Mouse (Mus musculus): ENCODE measurements around the gene Taf12. TPM values are rescaled to one million over a fixed set of nuclear protein-coding genes. Genes with fewer than 3 reads are reported as not detected.

Gene Taf12
- polyA plus RNA-seq, 1 experiment from 2014 or later = 23.9 TPM

DNA sequence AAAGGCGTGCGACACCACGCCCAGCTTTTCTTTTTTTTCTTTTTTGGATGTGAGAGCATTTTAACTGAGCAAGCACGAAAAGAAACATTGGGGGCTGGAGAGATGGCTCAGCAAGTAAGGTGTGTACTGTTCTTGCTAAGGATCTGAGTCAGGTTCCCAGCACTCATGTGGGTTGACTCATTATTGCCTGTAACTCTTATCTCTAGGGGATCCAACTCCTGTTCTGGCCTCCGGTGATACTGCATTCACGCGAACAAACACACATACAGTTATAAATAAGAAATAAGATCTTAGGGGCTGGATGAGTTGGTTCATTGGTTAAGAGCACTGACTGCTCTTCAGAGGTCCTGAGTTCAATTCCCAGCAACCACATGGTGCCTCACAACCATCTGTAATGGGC lies 10.9 kb upstream of the Taf12 start:
- H3K27me3 ChIP-seq (ENCODE audit: control insufficient read depth, insufficient read depth, low read length) = no peaks in the 10 kb centered on the region
- no peaks in the 10 kb centered on the region for H3K36me3 ChIP-seq (ENCODE audit: control insufficient read depth, insufficient read depth, low read length)
- ATAC-seq (ENCODE audit: low FRiP score, low TSS enrichment) (no peak), DNase-seq (ENCODE audit: low spot score) (no peak)
- no peak overlapping the region for H3K9ac ChIP-seq (ENCODE audit: low read length)
- WGBS = 89% methylated on average over 7 of the region's 7 CpGs
- no peak overlapping the region for H3K27ac ChIP-seq (replicated peaks)
- no peak overlapping the region for H3K4me2 ChIP-seq (replicated peaks; ENCODE audit: low read depth)
- no peak overlapping the region for H3K4me3 ChIP-seq (ENCODE audit: low read depth, low read length)
- no peaks in the 10 kb centered on the region for H3K9me3 ChIP-seq (ENCODE audit: control insufficient read depth, low read length)
- no peak for TF ChIP-seq CTCF (IDR thresholded peaks at IDR 0.05; ENCODE audit: low read depth)
- H3K4me1 ChIP-seq (replicated peaks; ENCODE audit: control insufficient read depth, insufficient read depth) = no peaks in the 10 kb centered on the region

DNA sequence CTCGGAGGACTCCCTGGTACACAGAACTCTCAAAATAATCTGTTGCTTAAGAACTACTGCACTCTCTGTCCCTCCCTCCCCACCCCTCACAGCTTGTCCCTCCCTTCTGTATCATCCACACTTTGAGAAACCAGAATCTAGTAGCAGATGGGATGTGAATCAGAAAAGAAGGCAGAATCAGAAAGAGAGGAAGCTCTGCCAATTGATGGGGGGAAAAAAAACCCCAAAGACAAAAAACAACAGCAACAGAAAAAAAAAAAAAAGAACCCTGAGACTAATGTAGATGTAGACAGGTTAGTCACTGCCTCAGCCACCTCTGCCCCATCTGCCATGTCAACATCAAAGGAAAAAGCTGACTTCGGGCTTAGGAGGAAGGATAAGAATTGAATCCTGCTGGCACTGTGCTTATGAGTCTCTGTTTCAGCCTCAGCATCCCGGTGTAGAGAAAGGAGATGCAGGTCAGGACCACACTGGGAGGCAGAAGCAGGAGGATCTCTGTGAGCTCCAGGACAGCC lies 7.3 kb upstream of the Taf12 start:
- H3K9me3 ChIP-seq (ENCODE audit: control insufficient read depth, low read length) = no peaks in the 10 kb centered on the region
- H3K27me3 ChIP-seq (ENCODE audit: control insufficient read depth, insufficient read depth, low read length) = no peaks in the 10 kb centered on the region
- H3K4me2 ChIP-seq (replicated peaks; ENCODE audit: low read depth) = no peak overlapping the region
- no peaks in the 10 kb centered on the region for H3K4me1 ChIP-seq (replicated peaks; ENCODE audit: control insufficient read depth, insufficient read depth)
- TF ChIP-seq EP300 (optimal IDR thresholded peaks at IDR 0.05) (no peak), CTCF (IDR thresholded peaks at IDR 0.05; ENCODE audit: low read depth) (no peak)
- 63% methylated on average over 3 of the region's 3 CpGs for WGBS
- no peak overlapping the region for H3K27ac ChIP-seq (replicated peaks)
- no peak for DNase-seq (ENCODE audit: low spot score)
- no peak overlapping the region for H3K4me3 ChIP-seq (ENCODE audit: low read depth, low read length)
- no peaks in the 10 kb centered on the region for H3K36me3 ChIP-seq (ENCODE audit: control insufficient read depth, insufficient read depth, low read length)
- no peak overlapping the region for H3K9ac ChIP-seq (ENCODE audit: low read length)
- no peak for ATAC-seq (ENCODE audit: low FRiP score, low TSS enrichment)

DNA sequence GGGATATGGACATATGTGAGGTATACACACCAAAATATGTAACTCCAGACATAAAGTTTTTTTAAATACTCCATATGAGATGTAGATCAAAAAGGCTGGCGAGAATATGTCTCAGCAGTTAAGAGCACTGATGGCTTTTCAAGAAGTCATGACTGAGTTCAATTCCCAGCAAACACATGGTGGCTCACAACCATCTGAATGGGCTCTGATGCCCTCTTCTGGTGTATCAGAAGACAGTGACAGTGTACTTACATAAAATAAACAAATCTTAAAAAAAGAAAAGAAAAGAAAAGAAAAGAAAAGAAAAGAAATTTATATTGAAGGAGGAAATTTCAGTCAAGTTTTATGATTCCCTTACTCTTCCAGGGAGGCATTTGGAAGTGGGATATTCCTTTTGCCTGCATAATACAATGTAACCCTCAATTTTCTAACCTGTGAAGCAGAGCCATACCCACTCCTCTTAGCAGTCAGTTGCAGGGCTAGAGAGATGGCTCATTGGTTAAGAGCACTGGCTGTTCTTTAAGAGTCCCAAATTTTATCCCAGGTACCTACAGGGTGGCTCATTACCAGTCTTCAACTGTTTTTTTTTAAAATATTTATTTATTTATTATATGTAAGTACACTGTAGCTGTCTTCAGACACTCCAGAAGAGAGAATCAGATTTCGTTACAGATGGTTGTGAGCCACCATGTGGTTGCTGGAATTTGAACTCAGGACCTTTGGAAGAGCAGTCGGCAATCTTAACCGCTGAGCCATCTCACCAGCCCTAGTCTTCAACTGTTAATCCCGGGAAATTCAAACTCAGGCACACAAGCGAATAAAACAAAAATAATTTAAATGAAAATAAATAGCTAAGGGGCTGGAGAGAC lies 5.1 kb upstream of the Taf12 start:
- Histone ChIP-seq H3K9me3 (ENCODE audit: control insufficient read depth, low read length) (no peaks in the 10 kb centered on the region), H3K9ac (ENCODE audit: low read length) (no peak overlapping the region), H3K36me3 (ENCODE audit: control insufficient read depth, insufficient read depth, low read length) (no peaks in the 10 kb centered on the region), H3K27me3 (ENCODE audit: control insufficient read depth, insufficient read depth, low read length) (no peaks in the 10 kb centered on the region), H3K4me3 (ENCODE audit: low read depth, low read length) (no peak overlapping the region), H3K4me2 (replicated peaks; ENCODE audit: low read depth) (no peak overlapping the region), H3K4me1 (replicated peaks; ENCODE audit: control insufficient read depth, insufficient read depth) (0 out of 2 replicates have a peak, but pooled peaks cover 2% of the 10 kb centered on the region), H3K27ac (replicated peaks) (peak overlapping the region; percentile 97)
- no peak for DNase-seq (ENCODE audit: low spot score)
- ATAC-seq (ENCODE audit: low FRiP score, low TSS enrichment) = no peak
- 6% methylated on average over 6 of the region's 6 CpGs for WGBS
- TF ChIP-seq EP300 (optimal IDR thresholded peaks at IDR 0.05) (no peak), CTCF (IDR thresholded peaks at IDR 0.05; ENCODE audit: low read depth) (peak; percentile 69)

DNA sequence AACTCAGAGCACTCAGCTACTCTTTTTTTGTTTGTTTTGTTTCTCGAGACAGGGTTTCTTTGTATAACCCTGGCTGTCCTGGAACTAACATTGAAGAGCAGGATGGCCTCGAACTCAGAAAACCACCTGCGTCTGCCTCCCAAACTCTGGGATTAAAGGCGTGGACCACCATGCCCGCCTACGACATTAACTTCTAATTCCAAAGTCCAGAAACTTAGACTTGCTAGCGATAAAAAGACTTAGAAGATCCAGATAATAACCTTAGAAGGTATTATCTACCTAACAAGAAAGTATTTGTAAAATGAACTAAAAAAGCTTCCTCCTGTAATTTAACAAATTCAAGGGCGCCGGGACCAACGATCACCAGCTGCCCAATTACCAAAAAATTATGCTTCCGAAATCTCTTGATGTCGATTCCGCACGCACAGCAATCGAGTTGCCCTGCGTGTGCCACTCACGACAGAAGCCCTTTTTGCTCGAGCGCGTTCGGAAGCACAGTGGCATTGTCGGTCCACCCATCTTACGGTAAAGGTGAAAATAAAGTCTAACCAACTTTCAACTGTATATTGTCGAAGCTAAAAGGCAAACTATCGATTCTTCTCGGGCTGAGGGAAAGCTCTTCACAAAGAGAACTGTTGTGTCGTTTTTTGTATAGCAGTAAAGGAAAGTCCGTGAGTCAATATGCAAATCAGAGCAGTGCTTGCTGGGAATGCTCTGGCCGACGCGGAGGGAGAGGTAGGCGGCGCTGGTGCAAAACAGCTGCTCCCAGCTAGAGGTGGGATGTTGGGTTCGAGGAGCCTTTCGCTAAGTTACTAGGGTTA lies 4.2 kb upstream of the Taf12 start:
- H3K27ac ChIP-seq (replicated peaks) = peak overlapping the region; percentile 97
- WGBS = under 1% methylated on average over 35 of the region's 35 CpGs
- 0 out of 2 replicates have a peak, but pooled peaks cover 2% of the 10 kb centered on the region for H3K4me1 ChIP-seq (replicated peaks; ENCODE audit: control insufficient read depth, insufficient read depth)
- no peaks in the 10 kb centered on the region for H3K36me3 ChIP-seq (ENCODE audit: control insufficient read depth, insufficient read depth, low read length)
- H3K4me3 ChIP-seq (ENCODE audit: low read depth, low read length) = peak overlapping the region; percentile 33
- no peaks in the 10 kb centered on the region for H3K9me3 ChIP-seq (ENCODE audit: control insufficient read depth, low read length)
- TF ChIP-seq CTCF (IDR thresholded peaks at IDR 0.05; ENCODE audit: low read depth) = peak; percentile 74
- peak; percentile 93 for TF ChIP-seq EP300 (optimal IDR thresholded peaks at IDR 0.05)
- H3K9ac ChIP-seq (ENCODE audit: low read length) = peak overlapping the region; percentile 72
- DNase-seq (ENCODE audit: low spot score) = peak; percentile 87
- H3K27me3 ChIP-seq (ENCODE audit: control insufficient read depth, insufficient read depth, low read length) = no peaks in the 10 kb centered on the region
- ATAC-seq (ENCODE audit: low FRiP score, low TSS enrichment) = peak; percentile 79
- peak overlapping the region; percentile 60 for H3K4me2 ChIP-seq (replicated peaks; ENCODE audit: low read depth)

DNA sequence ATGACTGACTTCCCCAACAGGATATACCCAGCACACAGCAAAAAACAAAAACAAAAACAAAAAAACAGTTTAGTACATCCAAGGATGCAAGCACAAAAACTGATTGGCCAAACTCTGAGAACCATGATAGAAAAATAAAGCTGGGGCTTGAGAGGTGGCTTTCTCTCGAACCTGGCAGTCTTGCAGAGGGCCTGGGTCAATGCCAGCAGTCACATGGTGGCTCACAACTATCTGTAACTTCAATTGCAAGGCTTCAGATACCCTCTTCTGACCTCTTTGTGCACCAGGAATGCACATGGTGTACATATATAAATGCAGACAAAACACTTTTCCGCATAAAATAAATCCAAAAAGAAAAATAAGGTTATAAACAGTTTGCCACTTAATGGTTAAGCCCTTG lies 1.0 kb upstream of the Taf12 start:
- Histone ChIP-seq H3K36me3 (ENCODE audit: control insufficient read depth, insufficient read depth, low read length) (no peaks in the 10 kb centered on the region), H3K9ac (ENCODE audit: low read length) (no peak overlapping the region), H3K4me1 (replicated peaks; ENCODE audit: control insufficient read depth, insufficient read depth) (0 out of 2 replicates have a peak, but pooled peaks cover 2% of the 10 kb centered on the region), H3K4me2 (replicated peaks; ENCODE audit: low read depth) (peak overlapping the region; percentile 70), H3K27ac (replicated peaks) (no peak overlapping the region), H3K9me3 (ENCODE audit: control insufficient read depth, low read length) (no peaks in the 10 kb centered on the region), H3K27me3 (ENCODE audit: control insufficient read depth, insufficient read depth, low read length) (no peaks in the 10 kb centered on the region), H3K4me3 (ENCODE audit: low read depth, low read length) (no peak overlapping the region)
- WGBS = 48% methylated on average over 2 of the region's 2 CpGs
- no peak for TF ChIP-seq EP300 (optimal IDR thresholded peaks at IDR 0.05)
- ATAC-seq (ENCODE audit: low FRiP score, low TSS enrichment) (no peak), DNase-seq (ENCODE audit: low spot score) (no peak)
